Mouse (Mus musculus): Measurements from ENCODE around the gene Hsd3b5. TPM values are rescaled to one million over a fixed set of nuclear protein-coding genes. Genes with fewer than 3 reads are reported as not detected.

Gene Hsd3b5
- polyA plus RNA-seq (2015; fragmentation: Nextera tagmentation; extraction: Ambion mirVana) = not detected in 2 replicates

GRCm38 (mm10) chr3:98630152-98630551 lies at the start of gene Hsd3b5:
Gene Hsd3b5 (minus strand): TSS chr3:98630252.

GRCm38 (mm10) chr3:98588707-98589106 lies 41.3 kb downstream of the Hsd3b5 start, which contains the start of gene Gm10681:
Gene Gm10681 (minus strand): TSS chr3:98588807.

Other genes starting within 250 kb of the Hsd3b5 start
- 1.9 and 2.2 TPM in 2 replicates for gene Zfp697, start 247.8 kb downstream of the Hsd3b5 start, polyA plus RNA-seq (2015; fragmentation: Nextera tagmentation; extraction: Ambion mirVana)
- not detected in 2 replicates for gene Gm4450, start 173.1 kb downstream of the Hsd3b5 start, polyA plus RNA-seq (2015; fragmentation: Nextera tagmentation; extraction: Ambion mirVana)
- not detected in 2 replicates for gene Hsd3b4, start 119.7 kb downstream of the Hsd3b5 start, polyA plus RNA-seq (2015; fragmentation: Nextera tagmentation; extraction: Ambion mirVana)
- not detected in 2 replicates for gene Gm10681, start 41.4 kb downstream of the Hsd3b5 start, polyA plus RNA-seq (2015; fragmentation: Nextera tagmentation; extraction: Ambion mirVana)
- gene Hsd3b2, start 94.3 kb upstream of the Hsd3b5 start, polyA plus RNA-seq (2015; fragmentation: Nextera tagmentation; extraction: Ambion mirVana) = 0.04 TPM in 1 of 2 replicates, not detected in the other
- not detected in 2 replicates for gene Hsd3b3, start 132.9 kb upstream of the Hsd3b5 start, polyA plus RNA-seq (2015; fragmentation: Nextera tagmentation; extraction: Ambion mirVana)
- not detected in 2 replicates for gene Hsd3b6, start 184.2 kb upstream of the Hsd3b5 start, polyA plus RNA-seq (2015; fragmentation: Nextera tagmentation; extraction: Ambion mirVana)
- gene Hsd3b1, start 229.5 kb upstream of the Hsd3b5 start, polyA plus RNA-seq (2015; fragmentation: Nextera tagmentation; extraction: Ambion mirVana) = not detected in 2 replicates

Measured in urinary bladder, postnatal 0 days (tissue).